Mouse (Mus musculus): ENCODE results near the gene Slc25a44. TPM values are rescaled to one million over a fixed set of nuclear protein-coding genes. Genes with fewer than 3 reads are reported as not detected.
"Not testable (repeated sequence)": the region's sequence is repeated elsewhere in the genome, so short reads cannot be mapped to it uniquely, and the experiment has no call there.

Slc25a44 gene
- total RNA-seq, 4 experiments from 2014 or later, result 66.0 to 72.8 (median 68.6) TPM

GRCm38 (mm10) chr3:88415668-88416067, 9.3 kb downstream of the Slc25a44 start:
- DNase-seq (ENCODE audit: low spot score in 2 of 2), result no peak

GRCm38 (mm10) chr3:88412636-88413035, 12.3 kb downstream of the Slc25a44 start:
- DNase-seq (ENCODE audit: low spot score in 2 of 2), result no peak

DNA sequence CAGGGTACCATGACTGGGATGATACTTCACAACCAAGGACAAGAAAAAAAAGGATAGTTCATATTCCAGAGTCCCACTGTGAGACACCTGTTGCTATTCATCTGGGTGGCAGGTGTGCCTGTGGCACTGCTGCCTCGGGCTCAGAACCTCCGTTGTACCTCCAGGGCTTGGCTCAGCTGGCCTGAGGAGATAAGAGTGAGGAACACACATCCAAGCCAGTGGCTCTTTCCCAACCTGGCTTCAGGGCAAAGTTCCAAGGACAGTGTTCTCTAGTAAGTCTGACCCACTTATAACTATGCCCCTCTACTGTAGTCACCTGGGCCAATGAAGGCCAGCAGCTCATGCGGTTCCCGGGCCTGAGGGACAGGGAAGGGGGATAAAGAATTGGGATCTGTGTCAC, 13.3 kb downstream of the Slc25a44 start:
- DNase-seq (ENCODE audit: low spot score in 2 of 2), result no peak

- DNase-seq (ENCODE audit: low spot score in 2 of 2), result no peak
Measured at GRCm38 (mm10) chr3:88410645-88411031, 14.3 kb downstream of the Slc25a44 start.

DNA sequence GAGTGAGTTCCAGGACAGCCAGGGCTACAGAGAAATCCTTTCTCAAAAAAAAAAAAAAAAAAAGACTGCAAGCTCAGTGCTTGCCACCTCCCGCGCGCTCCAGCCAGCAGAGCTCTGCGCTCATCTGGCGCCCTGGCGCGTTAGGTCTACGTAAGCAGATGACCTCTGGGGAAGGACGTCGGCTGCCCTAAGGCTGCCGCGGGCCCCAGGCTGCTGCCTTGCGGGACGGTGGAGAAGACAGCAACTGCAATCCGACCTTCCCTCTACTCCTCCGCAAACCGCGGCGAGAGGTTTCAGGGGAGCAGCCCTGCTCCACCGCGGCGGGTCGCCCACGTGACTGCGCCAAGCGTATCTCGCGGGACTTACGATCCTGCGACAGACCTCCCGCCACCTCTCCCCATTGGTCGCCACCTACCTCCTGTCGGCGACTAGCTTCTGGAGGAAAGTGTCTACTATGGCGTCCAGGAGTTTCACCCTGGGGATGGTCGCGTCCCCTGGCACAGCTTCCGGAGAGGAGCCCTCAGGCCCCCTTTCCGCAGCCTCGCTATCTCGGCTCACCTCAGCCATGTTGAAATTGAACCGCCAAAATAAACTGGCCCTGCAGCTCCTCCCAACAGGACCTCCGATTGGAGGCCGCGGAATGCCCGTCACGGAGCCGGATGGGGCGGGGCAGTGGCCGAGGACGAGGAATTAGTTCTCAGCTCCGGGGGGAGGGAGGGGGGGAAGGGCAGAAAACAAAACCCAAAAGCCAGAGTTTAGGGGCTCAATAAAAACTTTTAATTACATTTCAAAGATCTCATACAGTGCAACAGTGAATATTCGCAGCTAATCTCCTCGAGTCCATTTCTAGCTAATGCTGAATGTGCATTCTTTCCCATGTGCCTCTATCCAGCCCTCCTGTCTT, 14.9 kb downstream of the Slc25a44 start, which contains the start of gene Pmf1:
Gene Pmf1 (minus strand): TSS at position 591 of the 904 bp plus-strand sequence.
- peak; percentile 87 for DNase-seq (ENCODE audit: low spot score in 2 of 2)

GRCm38 (mm10) chr3:88408953-88409352, 16.0 kb downstream of the Slc25a44 start:
- no peak for DNase-seq (ENCODE audit: low spot score in 2 of 2)

DNA sequence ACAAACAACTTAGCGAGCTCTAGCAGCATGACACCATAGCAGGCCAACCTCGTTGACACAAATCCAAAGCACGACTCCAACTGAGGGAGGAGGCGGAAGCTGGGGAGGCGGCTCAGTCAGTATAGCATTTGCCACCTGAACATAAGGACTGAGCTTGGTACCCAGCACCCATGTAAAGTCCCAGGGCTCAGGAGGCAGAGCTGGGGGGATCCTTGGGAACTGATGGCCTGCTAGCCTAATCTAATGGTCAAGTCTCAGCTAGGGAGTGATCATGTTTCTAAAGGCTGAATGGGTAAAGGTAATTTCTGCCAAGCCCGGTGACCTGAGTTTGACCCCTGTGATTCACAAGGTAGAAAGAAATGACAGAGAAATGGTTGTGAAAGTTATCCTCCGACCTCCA, 17.4 kb downstream of the Slc25a44 start:
- no peak for DNase-seq (ENCODE audit: low spot score in 2 of 2)

GRCm38 (mm10) chr3:88407090-88407489, 17.8 kb downstream of the Slc25a44 start:
- peak; percentile 54 to 71 for DNase-seq (ENCODE audit: low spot score in 2 of 2)

DNA sequence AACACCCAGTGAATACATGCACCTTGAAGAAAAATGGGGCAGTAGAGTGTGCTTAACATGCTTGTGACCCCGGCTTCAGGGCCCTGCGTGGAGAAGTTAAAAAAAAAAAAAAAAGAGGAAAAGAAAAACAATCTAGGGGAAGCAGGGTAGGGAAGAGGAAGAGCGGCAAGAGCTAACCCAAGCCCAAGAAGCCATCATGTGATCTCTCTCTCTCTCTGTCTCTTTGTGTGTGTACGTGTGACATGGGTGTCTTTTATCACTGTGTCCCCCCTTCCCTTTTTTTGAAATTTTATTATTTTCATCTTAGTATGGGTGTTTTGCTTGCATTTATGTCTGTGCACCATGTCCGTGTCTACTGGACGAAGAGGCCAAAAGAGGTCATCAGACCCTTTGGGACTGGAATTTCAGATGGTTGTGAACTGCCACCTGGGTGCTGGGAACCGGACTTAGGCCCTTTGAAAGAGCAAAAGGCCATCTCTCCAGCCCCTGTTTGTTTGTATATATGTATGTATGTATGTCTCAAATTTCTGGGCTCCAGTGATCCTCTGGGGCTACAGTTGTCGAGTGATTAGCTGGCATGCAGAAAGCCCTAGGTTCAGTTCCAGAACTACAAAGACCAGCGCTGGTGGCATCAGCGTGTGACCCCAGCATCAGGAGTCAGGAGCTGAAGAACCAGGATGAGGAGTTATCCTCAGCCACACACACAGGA, 21.3 kb downstream of the Slc25a44 start:
- no peak for DNase-seq (ENCODE audit: low spot score in 2 of 2)

DNA sequence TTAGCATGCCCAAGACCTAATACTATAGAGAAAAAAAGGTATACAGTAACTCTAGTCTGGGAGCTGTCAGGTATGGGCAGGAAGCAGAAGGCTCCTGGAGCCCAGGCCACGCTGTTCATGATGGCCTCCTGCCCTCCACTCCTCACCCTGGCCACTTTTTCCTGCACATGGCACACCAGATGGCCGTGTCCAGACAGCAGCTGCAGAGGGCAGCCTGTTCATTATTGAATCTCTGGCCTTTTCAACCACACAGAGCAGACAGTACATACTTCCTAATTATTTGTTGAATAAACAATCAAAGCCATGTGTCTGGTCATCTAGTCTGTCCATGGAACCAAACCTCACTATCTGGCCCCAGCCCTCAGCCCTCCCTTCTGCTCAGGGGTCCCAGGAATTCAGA, 26.3 kb downstream of the Slc25a44 start:
- DNase-seq (ENCODE audit: low spot score in 2 of 2), result no peak

DNA sequence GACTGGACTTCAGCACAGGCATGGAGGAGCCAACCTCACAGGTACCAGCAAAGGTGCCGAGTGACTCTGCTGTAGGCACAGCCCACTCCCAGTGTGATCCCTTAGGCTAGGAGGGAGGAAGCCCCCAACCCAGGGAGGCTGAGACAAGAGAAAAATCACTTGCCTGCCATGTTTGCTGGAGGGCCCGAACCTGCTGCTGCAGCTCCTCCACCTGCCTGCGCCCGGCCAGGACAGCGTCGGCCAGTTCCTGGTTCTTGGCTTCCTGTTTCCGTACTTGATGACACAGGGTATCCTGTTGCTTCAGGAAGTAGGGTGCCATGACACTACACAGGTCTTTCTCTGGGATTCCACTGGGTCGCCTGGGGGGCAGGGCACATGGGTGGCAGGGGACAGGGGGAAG, 29.2 kb downstream of the Slc25a44 start:
- DNase-seq (ENCODE audit: low spot score in 2 of 2), result no peak

- no peak for DNase-seq (ENCODE audit: low spot score in 2 of 2)
Measured at GRCm38 (mm10) chr3:88395288-88395687, 29.7 kb downstream of the Slc25a44 start.

DNA sequence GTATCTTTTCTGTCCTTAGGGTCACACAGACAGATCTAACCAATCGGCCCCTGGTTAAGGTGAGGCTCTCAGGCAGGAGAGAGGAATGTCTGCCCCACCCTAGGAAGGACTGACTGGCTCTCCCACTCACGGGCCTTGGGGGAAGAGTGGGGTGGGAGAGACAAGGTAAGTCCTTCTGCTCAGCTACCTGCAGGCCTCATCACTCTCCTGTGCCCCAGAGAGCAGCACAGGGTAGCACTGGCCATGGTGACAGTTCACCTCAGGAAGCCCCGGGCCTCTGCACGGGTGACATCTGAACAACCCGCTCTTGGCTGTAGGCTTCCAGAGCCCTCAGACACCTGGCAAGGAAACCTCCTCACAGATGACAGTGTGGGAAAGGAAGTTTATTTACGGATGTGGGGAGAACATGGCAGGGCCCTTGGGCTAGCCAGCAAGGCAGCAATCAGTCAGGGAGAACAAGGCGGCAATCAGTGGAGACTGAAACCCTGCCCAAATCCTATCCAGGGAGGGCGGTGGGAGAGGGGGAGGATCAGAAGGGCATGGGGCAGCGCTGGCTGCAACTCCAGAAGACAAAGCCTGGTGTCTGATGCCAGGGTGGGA, 31.1 kb downstream of the Slc25a44 start:
- DNase-seq (ENCODE audit: low spot score in 2 of 2), result no peak

DNA sequence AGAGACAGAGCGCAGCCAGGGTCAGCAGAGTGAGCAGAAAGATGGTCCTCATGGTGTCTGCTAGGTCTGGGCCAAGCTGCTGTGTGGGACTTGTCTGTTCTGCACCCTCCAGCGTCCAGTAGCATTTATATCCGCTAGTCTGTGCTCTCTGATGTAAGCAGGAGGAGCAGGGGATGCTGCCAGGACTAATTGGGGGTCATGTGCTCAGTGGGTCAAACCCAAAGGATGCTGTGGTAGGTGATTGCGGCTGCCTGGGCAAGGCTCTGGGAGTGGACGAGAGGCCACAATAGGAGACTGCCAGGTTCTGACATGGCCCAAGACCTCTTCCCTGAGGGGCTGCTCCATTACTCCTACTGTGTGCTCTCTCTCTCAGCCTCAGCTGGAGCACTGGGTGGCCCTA, 40.6 kb downstream of the Slc25a44 start, which contains the start of gene Bglap:
Gene Bglap (minus strand): TSS at position 101 of the 400 bp plus-strand sequence.
- no peak for DNase-seq (ENCODE audit: low spot score in 2 of 2)

- not testable (repeated sequence) for DNase-seq (ENCODE audit: low spot score in 2 of 2)
Measured at GRCm38 (mm10) chr3:88382383-88382782, 42.6 kb downstream of the Slc25a44 start.

DNA sequence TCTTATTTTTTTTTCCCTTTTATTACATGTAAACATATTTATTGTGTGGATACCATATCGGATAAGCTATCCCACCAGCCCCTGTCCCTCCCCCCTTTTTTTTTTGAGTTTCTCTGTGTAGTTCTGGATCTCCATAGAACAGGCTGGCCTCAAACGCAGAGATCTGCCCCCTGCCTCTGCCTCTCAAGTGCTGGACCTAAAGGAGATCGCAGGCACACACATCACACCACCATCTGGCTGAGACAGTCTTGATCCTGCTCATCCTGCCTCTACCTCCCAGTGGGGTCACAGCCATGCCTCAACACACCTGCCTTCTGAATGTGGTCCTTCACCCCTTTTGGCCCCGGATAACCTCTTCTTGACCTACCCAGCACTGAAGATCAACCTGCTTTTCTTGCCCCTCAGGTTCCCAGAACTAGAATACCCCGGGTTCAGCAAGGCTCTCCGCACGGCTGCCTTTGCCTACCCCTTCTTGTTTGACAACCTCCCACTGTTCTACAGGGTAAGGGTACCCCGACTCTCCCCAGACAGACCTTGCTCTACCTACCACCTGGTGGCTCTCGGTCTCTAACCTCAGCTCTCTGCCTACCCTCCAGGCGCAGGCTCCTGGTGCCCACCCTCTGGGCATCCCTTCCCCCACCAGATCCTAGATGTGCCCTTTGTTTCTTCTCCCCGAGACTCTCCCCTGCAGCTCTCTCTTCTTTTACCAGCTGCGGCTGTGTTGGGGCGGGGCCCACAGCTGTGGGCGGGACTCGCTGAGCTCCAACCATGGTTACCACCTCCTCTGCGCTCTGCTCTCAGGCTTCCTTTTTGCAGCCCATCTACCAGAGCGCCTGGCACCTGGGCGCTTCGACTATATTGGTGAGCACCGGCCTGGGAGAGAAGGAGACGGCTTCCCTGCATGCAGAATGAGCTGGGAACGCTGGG, 43.3 kb downstream of the Slc25a44 start:
- not testable (repeated sequence) for DNase-seq (ENCODE audit: low spot score in 2 of 2)

GRCm38 (mm10) chr3:88378599-88378998, 46.3 kb downstream of the Slc25a44 start, which contains the start of gene Bglap2:
Bglap2 (minus strand) TSS chr3:88378699.
- not testable (repeated sequence) for DNase-seq (ENCODE audit: low spot score in 2 of 2)

DNA sequence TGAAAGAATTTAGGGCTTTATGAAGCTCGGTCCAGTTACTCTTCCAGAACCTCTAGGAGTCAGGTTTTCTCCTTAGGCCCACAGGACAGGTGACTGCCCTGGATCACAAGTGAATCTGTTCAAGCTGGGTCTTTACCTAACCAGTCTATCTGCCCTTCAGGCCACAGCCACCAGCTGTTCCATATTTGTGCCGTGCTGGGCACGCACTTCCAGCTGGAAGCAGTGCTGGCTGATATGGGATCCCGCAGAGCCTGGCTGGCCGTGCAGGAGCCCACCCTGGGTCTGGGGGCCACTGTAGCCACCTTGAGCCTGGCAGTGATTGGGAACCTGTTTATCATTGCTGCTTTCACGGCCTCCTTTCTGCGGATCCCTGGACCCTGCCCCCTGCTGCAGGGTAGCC, 48.3 kb downstream of the Slc25a44 start:
- DNase-seq (ENCODE audit: low spot score in 2 of 2), result not testable (repeated sequence)

DNA sequence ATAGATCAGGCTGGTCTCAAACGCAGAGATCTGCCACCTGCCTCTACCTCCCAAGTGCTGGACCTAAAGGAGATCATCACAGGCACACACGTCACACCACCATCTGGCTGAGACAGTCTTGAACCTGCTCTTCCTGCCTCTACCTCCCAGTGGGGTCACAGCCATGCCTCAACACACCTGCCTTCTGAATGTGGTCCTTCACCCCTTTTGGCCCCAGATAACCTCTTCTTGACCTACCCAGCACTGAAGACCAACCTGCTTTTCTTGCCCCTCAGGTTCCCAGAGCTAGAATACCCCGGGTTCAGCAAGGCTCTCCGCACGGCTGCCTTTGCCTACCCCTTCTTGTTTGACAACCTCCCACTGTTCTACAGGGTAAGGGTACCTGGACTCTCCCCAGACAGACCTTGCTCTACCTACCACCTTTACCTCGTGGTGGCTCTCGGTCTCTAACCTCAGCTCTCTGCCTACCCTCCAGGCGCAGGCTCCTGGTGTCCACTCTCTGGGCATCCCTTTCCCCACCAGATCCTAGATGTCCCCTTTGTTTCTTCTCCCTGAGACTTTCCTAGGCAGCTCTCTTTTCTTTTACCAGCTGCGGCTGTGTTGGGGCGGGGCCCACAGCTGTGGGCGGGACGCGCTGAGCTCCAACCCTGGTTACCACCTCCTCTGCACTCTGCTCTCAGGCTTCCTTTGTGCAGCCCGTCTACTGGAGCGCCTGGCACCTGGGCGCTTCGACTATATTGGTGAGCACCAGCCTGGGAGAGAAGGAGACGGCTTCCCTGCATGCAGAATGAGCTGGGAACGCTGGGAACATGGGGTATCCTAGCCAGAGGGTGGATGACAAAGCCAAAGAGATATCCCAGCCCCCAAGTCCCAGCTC, 49.0 kb downstream of the Slc25a44 start:
- not testable (repeated sequence) for DNase-seq (ENCODE audit: low spot score in 2 of 2)

DNA sequence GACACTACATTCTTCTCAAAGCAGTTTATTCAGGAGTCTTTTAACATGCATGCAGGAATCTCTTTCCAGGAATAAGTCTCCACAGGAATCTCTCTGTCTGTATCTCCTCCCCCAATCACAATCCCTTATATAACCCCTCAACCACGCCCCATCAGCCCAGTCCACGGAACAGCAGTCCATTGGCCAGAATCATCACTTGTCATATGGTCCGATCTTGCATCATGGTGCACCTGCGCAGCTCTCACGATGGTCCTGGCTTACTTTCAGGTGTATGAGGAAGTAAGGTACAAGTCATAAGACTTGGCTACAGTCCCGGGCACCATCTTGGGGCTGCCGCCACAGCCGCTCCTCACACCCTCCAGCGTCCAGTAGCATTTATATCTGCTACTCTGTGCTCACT, 52.3 kb downstream of the Slc25a44 start, which contains the start of gene Bglap3:
Gene Bglap3 (minus strand): TSS at position 101 of the 400 bp plus-strand sequence.
- DNase-seq (ENCODE audit: low spot score in 2 of 2), result not testable (repeated sequence)
